Mouse (Mus musculus) MEL (cell line): ENCODE data around the gene St7. TPM values are rescaled to one million over a fixed set of nuclear protein-coding genes. Genes with fewer than 3 reads are reported as not detected.

Experiments
- DNase-seq: peaks from one replicate; pipeline ENCODE4 v3.0.0; 2011; ENCODE audit warnings: low read depth, low spot score
- H3K27ac ChIP-seq: 2 replicates; pipeline ENCODE4 v1.5.1; 2012; ENCODE audit warnings: low read depth, mild to moderate bottlenecking, control low read depth, low read length, moderate library complexity; ENCODE audit not compliant: control insufficient read depth
- H3K27me3 ChIP-seq, 2 experiments: fragments of 150-350 bp in 1 of 2; sonication (generic) in 1 of 2; 2 replicates each; pipeline ENCODE4 v1.6.1; 2012; ENCODE audit warnings: low read length in 2 of 2, mild to moderate bottlenecking in 2 of 2, improper control_type of control experiment in 1 of 2, moderate library complexity in 1 of 2; ENCODE audit not compliant: insufficient read depth in 2 of 2, control insufficient read depth in 1 of 2
- H3K36me3 ChIP-seq, 2 experiments: 2 replicates each; pipeline ENCODE4 v1.6.1; 2012 to 2014; ENCODE audit warnings: low read length in 2 of 2, improper control_type of control experiment in 1 of 2, inconsistent platforms in 1 of 2, mild to moderate bottlenecking in 1 of 2; ENCODE audit not compliant: insufficient read depth in 2 of 2, control insufficient read depth in 1 of 2
- H3K4me1 ChIP-seq, 2 experiments: fragments of 150-350 bp in 1 of 2; sonication (generic) in 1 of 2; 2 replicates each; pipeline ENCODE4 v1.6.1; 2012; ENCODE audit warnings: low read length in 2 of 2, improper control_type of control experiment in 1 of 2, mild to moderate bottlenecking in 1 of 2; ENCODE audit not compliant: insufficient read depth in 2 of 2, control insufficient read depth in 1 of 2
- H3K4me3 ChIP-seq, 2 experiments: fragments of 150-350 bp in 1 of 2; sonication (generic) in 1 of 2; 2 replicates each; pipeline ENCODE4 v1.5.1; 2012; ENCODE audit warnings: low read depth in 2 of 2, low read length in 2 of 2, mild to moderate bottlenecking in 2 of 2, moderate library complexity in 2 of 2, control low read depth in 1 of 2, improper control_type of control experiment in 1 of 2; ENCODE audit not compliant: control insufficient read depth in 1 of 2, insufficient read depth in 1 of 2
- H3K79me2 ChIP-seq: 2 replicates; pipeline ENCODE4 v1.6.1; 2012; ENCODE audit warnings: mild to moderate bottlenecking, low read length, moderate library complexity; ENCODE audit not compliant: control insufficient read depth, poor library complexity, insufficient read depth
- H3K9ac ChIP-seq: 2 replicates; pipeline ENCODE4 v1.6.1; 2012; ENCODE audit warnings: low read depth, mild to moderate bottlenecking, control low read depth, low read length, moderate library complexity; ENCODE audit not compliant: control insufficient read depth, poor library complexity, severe bottlenecking
- H3K9me3 ChIP-seq: fragments of 150-350 bp; sonication (generic); replicated peaks from 2 replicates; pipeline ENCODE4 v1.6.1; 2012; ENCODE audit warnings: mild to moderate bottlenecking, low read length, improper control_type of control experiment, moderate library complexity; ENCODE audit not compliant: insufficient read depth
- BHLHE40 ChIP-seq: IDR thresholded peaks from 2 replicates; pipeline ENCODE4 v1.6.1; 2012; ENCODE audit warnings: low read depth, mild to moderate bottlenecking, inconsistent platforms, low read length, improper control_type of control experiment, borderline replicate concordance
- CHD1 ChIP-seq: IDR thresholded peaks from 2 replicates; pipeline ENCODE4 v1.6.1; 2012; ENCODE audit warnings: low read depth, mild to moderate bottlenecking, inconsistent platforms, low read length, improper control_type of control experiment
- CHD2 ChIP-seq: IDR thresholded peaks from 2 replicates; pipeline ENCODE4 v1.6.1; 2011; ENCODE audit warnings: low read length, improper control_type of control experiment
- CTCF ChIP-seq, 3 experiments: IDR thresholded peaks in 2 of 3; conservative IDR thresholded peaks in 1 of 3; 2 replicates each; pipeline ENCODE4 v1.5.1; 2011 to 2012; ENCODE audit warnings: low read length in 3 of 3, low read depth in 2 of 3, mild to moderate bottlenecking in 2 of 3, improper control_type of control experiment in 1 of 3, inconsistent platforms in 1 of 3, mixed read lengths in 1 of 3, moderate library complexity in 1 of 3; ENCODE audit not compliant: control insufficient read depth in 1 of 3, insufficient read depth in 1 of 3, poor library complexity in 1 of 3, severe bottlenecking in 1 of 3
- E2F4 ChIP-seq: IDR thresholded peaks from 2 replicates; pipeline ENCODE4 v1.6.1; 2011; ENCODE audit warnings: low read depth, low read length, improper control_type of control experiment, borderline replicate concordance
- ELF1 ChIP-seq: IDR thresholded peaks from 2 replicates; pipeline ENCODE4 v1.6.1; 2014; ENCODE audit warnings: low read depth, mild to moderate bottlenecking, inconsistent platforms, low read length, improper control_type of control experiment, moderate library complexity
- EP300 ChIP-seq, 2 experiments: IDR thresholded peaks; 2 replicates each; pipeline ENCODE4 v1.6.1; 2011; ENCODE audit warnings: improper control_type of control experiment in 2 of 2, low read length in 2 of 2, low read depth in 1 of 2, mild to moderate bottlenecking in 1 of 2
- ETS1 ChIP-seq: IDR thresholded peaks from 2 replicates; pipeline ENCODE4 v1.6.1; 2012; ENCODE audit warnings: low read depth, mild to moderate bottlenecking, inconsistent platforms, low read length, improper control_type of control experiment, moderate library complexity
- GABPA ChIP-seq: IDR thresholded peaks from 2 replicates; pipeline ENCODE4 v1.6.1; 2012; ENCODE audit warnings: low read depth, mild to moderate bottlenecking, inconsistent platforms, low read length, improper control_type of control experiment, moderate library complexity
- GATA1 ChIP-seq: IDR thresholded peaks from 2 replicates; pipeline ENCODE4 v1.6.1; 2011; ENCODE audit warnings: low read depth, low read length, improper control_type of control experiment
- JUND ChIP-seq: IDR thresholded peaks from 2 replicates; pipeline ENCODE4 v1.6.1; 2011; ENCODE audit warnings: low read depth, mild to moderate bottlenecking, improper control_type of control experiment, low read length
- KAT2A ChIP-seq: conservative IDR thresholded peaks from 2 replicates; pipeline ENCODE4 v1.6.1; 2012; ENCODE audit warnings: low read depth, low read length, improper control_type of control experiment, inconsistent platforms
- MAFK ChIP-seq: IDR thresholded peaks from 2 replicates; pipeline ENCODE4 v1.6.1; 2011; ENCODE audit warnings: low read depth, mild to moderate bottlenecking, low read length, improper control_type of control experiment, borderline replicate concordance
- MAX ChIP-seq: IDR thresholded peaks from 2 replicates; pipeline ENCODE4 v1.6.1; 2011; ENCODE audit warnings: low read length, improper control_type of control experiment
- MAZ ChIP-seq: IDR thresholded peaks from 2 replicates; pipeline ENCODE4 v1.6.1; 2012; ENCODE audit warnings: low read depth, mild to moderate bottlenecking, inconsistent platforms, low read length, improper control_type of control experiment
- MEF2A ChIP-seq: IDR thresholded peaks from 2 replicates; pipeline ENCODE4 v1.6.1; 2014; ENCODE audit warnings: low read depth, mild to moderate bottlenecking, inconsistent platforms, low read length, improper control_type of control experiment; ENCODE audit not compliant: poor library complexity, insufficient replicate concordance, severe bottlenecking; ENCODE audit errors: extremely low read depth
- MXI1 ChIP-seq: IDR thresholded peaks from 2 replicates; pipeline ENCODE4 v1.6.1; 2011; ENCODE audit warnings: mild to moderate bottlenecking, low read depth, low read length, improper control_type of control experiment
- MYB ChIP-seq: IDR thresholded peaks from 2 replicates; pipeline ENCODE4 v1.6.1; 2011; ENCODE audit warnings: mild to moderate bottlenecking, low read depth, low read length, improper control_type of control experiment
- MYC ChIP-seq: IDR thresholded peaks from 2 replicates; pipeline ENCODE4 v1.6.1; 2011; ENCODE audit warnings: low read depth, mild to moderate bottlenecking, low read length, improper control_type of control experiment, moderate library complexity
- NELFE ChIP-seq: IDR thresholded peaks from 2 replicates; pipeline ENCODE4 v1.6.1; 2011; ENCODE audit warnings: low read depth, low read length, improper control_type of control experiment
- NRF1 ChIP-seq: IDR thresholded peaks from 2 replicates; pipeline ENCODE4 v1.6.1; 2014; ENCODE audit warnings: low read depth, mild to moderate bottlenecking, inconsistent platforms, low read length, improper control_type of control experiment, moderate library complexity; ENCODE audit not compliant: poor library complexity, insufficient read depth, severe bottlenecking
- POLR2A ChIP-seq, 2 experiments: IDR thresholded peaks; 2 replicates each; pipeline ENCODE4 v1.6.1; 2011 to 2012; ENCODE audit warnings: low read length in 2 of 2, mild to moderate bottlenecking in 2 of 2, control low read depth in 1 of 2, improper control_type of control experiment in 1 of 2, low read depth in 1 of 2, moderate library complexity in 1 of 2; ENCODE audit not compliant: control insufficient read depth in 1 of 2, insufficient read depth in 1 of 2, poor library complexity in 1 of 2
- POLR2AphosphoS2 ChIP-seq: IDR thresholded peaks from 2 replicates; pipeline ENCODE4 v1.6.1; 2011; ENCODE audit warnings: low read length, improper control_type of control experiment
- POLR2AphosphoS5 ChIP-seq: IDR thresholded peaks from 2 replicates; pipeline ENCODE4 v1.6.1; 2012; ENCODE audit warnings: low read depth, borderline replicate concordance, mild to moderate bottlenecking, inconsistent platforms, low read length, moderate library complexity, mixed read lengths
- RAD21 ChIP-seq: IDR thresholded peaks from 2 replicates; pipeline ENCODE4 v1.6.1; 2011; ENCODE audit warnings: mild to moderate bottlenecking, low read depth, low read length, improper control_type of control experiment
- RCOR1 ChIP-seq: IDR thresholded peaks from 2 replicates; pipeline ENCODE4 v1.6.1; 2012; ENCODE audit warnings: low read depth, mild to moderate bottlenecking, inconsistent platforms, low read length, improper control_type of control experiment
- SIN3A ChIP-seq: IDR thresholded peaks from 2 replicates; pipeline ENCODE4 v1.6.1; 2012; ENCODE audit warnings: low read length, improper control_type of control experiment, inconsistent platforms
- SMC3 ChIP-seq: IDR thresholded peaks from 2 replicates; pipeline ENCODE4 v1.6.1; 2011; ENCODE audit warnings: low read depth, low read length, improper control_type of control experiment
- TAL1 ChIP-seq: IDR thresholded peaks from 2 replicates; pipeline ENCODE4 v1.6.1; 2012; ENCODE audit warnings: mild to moderate bottlenecking, inconsistent platforms, low read length, moderate library complexity, mixed read lengths
- TBP ChIP-seq: IDR thresholded peaks from 2 replicates; pipeline ENCODE4 v1.8.0; 2011; ENCODE audit warnings: low read depth, low read length, improper control_type of control experiment
- TCF12 ChIP-seq: IDR thresholded peaks from 2 replicates; pipeline ENCODE4 v1.6.1; 2014; ENCODE audit warnings: low read depth, mild to moderate bottlenecking, inconsistent platforms, low read length, improper control_type of control experiment, moderate library complexity
- UBTF ChIP-seq: IDR thresholded peaks from 2 replicates; pipeline ENCODE4 v1.6.1; 2012; ENCODE audit warnings: low read depth, mild to moderate bottlenecking, inconsistent platforms, low read length, improper control_type of control experiment, moderate library complexity, borderline replicate concordance; ENCODE audit not compliant: insufficient read depth
- USF1 ChIP-seq: IDR thresholded peaks from 2 replicates; pipeline ENCODE4 v1.6.1; 2014; ENCODE audit warnings: low read depth, mild to moderate bottlenecking, inconsistent platforms, low read length, improper control_type of control experiment, moderate library complexity
- USF2 ChIP-seq, 2 experiments: IDR thresholded peaks; 2 replicates each; pipeline ENCODE4 v1.6.1; 2011 to 2012; ENCODE audit warnings: improper control_type of control experiment in 2 of 2, low read length in 2 of 2, borderline replicate concordance in 1 of 2, inconsistent platforms in 1 of 2, low read depth in 1 of 2, mild to moderate bottlenecking in 1 of 2; ENCODE audit not compliant: insufficient read depth in 1 of 2
- ZC3H11A ChIP-seq: IDR thresholded peaks from 2 replicates; pipeline ENCODE4 v1.6.1; 2012; ENCODE audit warnings: low read depth, mild to moderate bottlenecking, inconsistent platforms, low read length, improper control_type of control experiment
- ZKSCAN1 ChIP-seq: IDR thresholded peaks from 2 replicates; pipeline ENCODE4 v1.6.1; 2012; ENCODE audit warnings: low read depth, mild to moderate bottlenecking, inconsistent platforms, low read length, improper control_type of control experiment, moderate library complexity
- ZMIZ1 ChIP-seq: IDR thresholded peaks from 2 replicates; pipeline ENCODE4 v1.6.1; 2012; ENCODE audit warnings: low read depth, mild to moderate bottlenecking, inconsistent platforms, low read length, improper control_type of control experiment, moderate library complexity
- ZNF384 ChIP-seq: IDR thresholded peaks from 2 replicates; pipeline ENCODE4 v1.6.1; 2012; ENCODE audit warnings: low read depth, mild to moderate bottlenecking, inconsistent platforms, low read length, improper control_type of control experiment
- polyA plus RNA-seq, 2 experiments: library from polyadenylated mRNA; stranded (reverse) in 1 of 2; unstranded in 1 of 2; fragments of >175 nt in 1 of 2; fragments of >200 nt in 1 of 2; gene quantifications; 2 replicates each; pipeline versions ENCODE4 v1.2.1 to v1.2.4; 2012; ENCODE audit warnings: low replicate concordance in 2 of 2, low read depth in 1 of 2; ENCODE audit not compliant: insufficient read length in 2 of 2, insufficient read depth in 1 of 2, missing spikeins in 1 of 2
- total RNA-seq: library from RNA; depleted of rRNA; stranded (reverse); fragments of 300-350 nt; gene quantifications from 2 replicates; pipeline ENCODE4 v1.2.3, GENCODE M21; 2012

The St7 gene
- total and polyA plus RNA-seq, 3 experiments = 34.4 to 48.5 TPM; not detected in 1

DNA sequence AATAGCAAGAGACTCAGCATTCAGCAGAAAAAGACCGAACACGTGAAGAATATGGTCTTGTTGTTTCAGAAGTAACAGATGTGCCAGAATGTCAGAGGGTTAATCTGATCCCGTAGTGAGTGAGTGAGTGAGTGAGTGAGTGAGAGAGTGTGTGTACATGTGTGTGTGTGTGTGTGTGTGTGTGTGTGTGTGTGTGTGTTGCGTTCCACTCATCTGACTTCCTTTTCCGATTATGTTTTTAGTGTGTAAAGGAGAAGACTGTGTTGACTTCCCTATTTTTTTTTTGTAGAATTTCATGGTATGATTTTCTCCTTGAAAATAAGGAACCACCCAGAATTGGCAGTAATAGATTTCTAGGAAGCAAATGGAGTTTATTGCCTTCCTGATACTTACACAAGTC lies 4.1 kb upstream of the St7 start:
- H3K9me3 ChIP-seq = no peaks in the 10 kb centered on the region
- peak overlapping the region; percentile 37 for H3K9ac ChIP-seq
- H3K27ac ChIP-seq = no peak overlapping the region
- H3K4me1 ChIP-seq = peaks cover 4 to 11% of the 10 kb centered on the region in 2 experiments; a peak in 2 of 4 replicates
- peak; percentile 71 for DNase-seq
- H3K79me2 ChIP-seq = peaks cover 3% of the 10 kb centered on the region
- no peaks in the 10 kb centered on the region for H3K27me3 ChIP-seq
- peak overlapping the region; percentile 45 to 46 for H3K4me3 ChIP-seq
- peaks cover 0 to 8% of the 10 kb centered on the region in 2 experiments; a peak in 2 of 4 replicates for H3K36me3 ChIP-seq
- TF ChIP-seq MXI1 (peak; percentile 66), GABPA (no peak), MAFK (no peak), E2F4 (no peak), MYB (no peak), RAD21 (no peak), KAT2A (no peak), ETS1 (peak; percentile 61), MYC (peak; percentile 36; the same call in 1 of the 2 replicates), ELF1 (no peak), UBTF (no peak), TCF12 (no peak), RCOR1 (0 out of 2 replicates have a peak, but pooled peaks have one; percentile 37), ZC3H11A (no peak), CTCF (IDR thresholded peaks at IDR 0.05 in 2 of 3, conservative IDR thresholded peaks at IDR 0.05 in 1 of 3; ENCODE audit: control insufficient read depth in 1 of 3, insufficient read depth in 1 of 3, low read depth in 2 of 3, low read length in 3 of 3, poor library complexity in 1 of 3, severe bottlenecking in 1 of 3) (no peak), USF1 (0 out of 2 replicates have a peak, but pooled peaks have one; percentile 17), POLR2AphosphoS2 (no peak), NELFE (no peak), SIN3A (no peak; the same call in none of the 2 replicates), CHD2 (no peak), ZKSCAN1 (no peak), EP300 (IDR thresholded peaks at IDR 0.05; ENCODE audit: low read depth in 1 of 2, low read length in 2 of 2) (peak in 1 of 2 experiments; percentile 45; a peak in 1 of 4 replicates), POLR2AphosphoS5 (no peak), MAZ (no peak), GATA1 (peak; percentile 9; the same call in 1 of the 2 replicates), CHD1 (no peak), TAL1 (no peak), ZMIZ1 (no peak), SMC3 (no peak), NRF1 (no peak), POLR2A (IDR thresholded peaks at IDR 0.05; ENCODE audit: control insufficient read depth in 1 of 2, insufficient read depth in 1 of 2, low read depth in 1 of 2, low read length in 2 of 2, poor library complexity in 1 of 2) (no peak), JUND (no peak), MEF2A (no peak), BHLHE40 (no peak), TBP (no peak), USF2 (IDR thresholded peaks at IDR 0.05; ENCODE audit: borderline replicate concordance in 1 of 2, insufficient read depth in 1 of 2, low read depth in 1 of 2, low read length in 2 of 2) (no peak), MAX (peak; percentile 26; the same call in 1 of the 2 replicates), ZNF384 (no peak)
